In genomic region chr17:67038558-67038957, GRCm38 (mm10) we compare ENCODE assay signal across 30 mouse cellular contexts.
"Had no signal": no experiment of that assay in that cellular context is flagged by ENCODE, and none has a peak within 500 bp of the region (broad histone marks: within the 10 kb centered on the region; RNA-seq: fewer than 3 reads in every experiment).

No protein-coding gene starts in this region.

- H3K4me3 ChIP-seq: left cerebral cortex, adult 2 months; limb, embryonic 10.5 days; limb, embryonic 12.5 days; limb, embryonic 13.5 days; limb, embryonic 15.5 days; liver, embryonic 12.5 days; liver, embryonic 13.5 days; liver, embryonic 15.5 days; lung, embryonic 15.5 days; megakaryocyte, embryonic 14.5 days; midbrain, embryonic 10.5 days; midbrain, embryonic 12.5 days; midbrain, embryonic 13.5 days; midbrain, embryonic 15.5 days had no signal

- H3K4me2 ChIP-seq: limb, embryonic 12.5 days; limb, embryonic 13.5 days; limb, embryonic 15.5 days; liver, embryonic 11.5 days; liver, embryonic 12.5 days; liver, embryonic 13.5 days; liver, embryonic 15.5 days; lung, embryonic 14.5 days; lung, embryonic 15.5 days; midbrain, embryonic 12.5 days; midbrain, embryonic 13.5 days; midbrain, embryonic 15.5 days had no signal

- H3K27ac ChIP-seq: left cerebral cortex, adult 2 months; limb, embryonic 10.5 days; limb, embryonic 12.5 days; limb, embryonic 13.5 days; limb, embryonic 15.5 days; liver, embryonic 12.5 days; liver, embryonic 13.5 days; liver, embryonic 14.5 days; liver, embryonic 15.5 days; lung, embryonic 15.5 days; macrophage; midbrain, embryonic 10.5 days; midbrain, embryonic 12.5 days; midbrain, embryonic 13.5 days; midbrain, embryonic 15.5 days had no signal

- H3K4me1 ChIP-seq: limb, embryonic 10.5 days; limb, embryonic 12.5 days; limb, embryonic 13.5 days; limb, embryonic 15.5 days; liver, embryonic 12.5 days; liver, embryonic 13.5 days; liver, embryonic 15.5 days; lung, embryonic 15.5 days; megakaryocyte, embryonic 14.5 days; midbrain, embryonic 10.5 days; midbrain, embryonic 12.5 days; midbrain, embryonic 13.5 days; midbrain, embryonic 15.5 days had no signal

- ATAC-seq: liver, embryonic 12.5 days; liver, postnatal 0 days; lung, postnatal 0 days; midbrain, embryonic 13.5 days; midbrain, embryonic 15.5 days; midbrain, embryonic 16.5 days had no signal

- DNase-seq: left cerebral cortex, postnatal 4 days; liver; liver, embryonic 13.5 days; liver, postnatal 0 days; lung, adult 18-20 months; lung, adult 2 months; lung, embryonic 14.5 days; lung, postnatal 10 days; lung, postnatal 14 days; lung, postnatal 36 days; lung, postnatal 4 days; midbrain, embryonic 14.5 days had no signal

- H3K27me3 ChIP-seq: limb, embryonic 12.5 days; limb, embryonic 13.5 days; limb, embryonic 15.5 days; liver, embryonic 12.5 days; liver, embryonic 13.5 days; liver, embryonic 15.5 days; lung, embryonic 15.5 days; megakaryocyte, embryonic 14.5 days; midbrain, embryonic 12.5 days; midbrain, embryonic 13.5 days; midbrain, embryonic 15.5 days had no signal

- H3K9me3 ChIP-seq: limb, embryonic 10.5 days; limb, embryonic 12.5 days; limb, embryonic 13.5 days; limb, embryonic 15.5 days; liver, embryonic 12.5 days; liver, embryonic 13.5 days; liver, embryonic 15.5 days; lung, embryonic 15.5 days; midbrain, embryonic 10.5 days; midbrain, embryonic 12.5 days; midbrain, embryonic 13.5 days; midbrain, embryonic 15.5 days had no signal

- H3K36me3 ChIP-seq: limb, embryonic 10.5 days; limb, embryonic 12.5 days; liver, embryonic 12.5 days; liver, embryonic 13.5 days; liver, embryonic 15.5 days; midbrain, embryonic 10.5 days; midbrain, embryonic 15.5 days had no signal

- H3K9ac ChIP-seq: limb, embryonic 12.5 days; limb, embryonic 13.5 days; limb, embryonic 15.5 days; liver, embryonic 12.5 days; liver, embryonic 13.5 days; liver, embryonic 14.5 days; liver, embryonic 15.5 days; liver, postnatal 0 days; lung, embryonic 14.5 days; lung, embryonic 15.5 days; midbrain, embryonic 12.5 days; midbrain, embryonic 13.5 days; midbrain, embryonic 15.5 days had no signal
